Mouse (Mus musculus) MEL (cell line): ENCODE measurements around the gene Zfp560.

Source experiments
- CTCF ChIP-seq, 3 experiments: IDR thresholded peaks in 2 of 3; conservative IDR thresholded peaks in 1 of 3; 2 replicates each; pipeline ENCODE4 v1.5.1; 2011 to 2012; ENCODE audit warnings: low read length in 3 of 3, low read depth in 2 of 3, mild to moderate bottlenecking in 2 of 3, improper control_type of control experiment in 1 of 3, inconsistent platforms in 1 of 3, mixed read lengths in 1 of 3, moderate library complexity in 1 of 3; ENCODE audit not compliant: control insufficient read depth in 1 of 3, insufficient read depth in 1 of 3, poor library complexity in 1 of 3, severe bottlenecking in 1 of 3
- MEF2A ChIP-seq: IDR thresholded peaks from 2 replicates; pipeline ENCODE4 v1.6.1; 2014; ENCODE audit warnings: low read depth, mild to moderate bottlenecking, inconsistent platforms, low read length, improper control_type of control experiment; ENCODE audit not compliant: poor library complexity, insufficient replicate concordance, severe bottlenecking; ENCODE audit errors: extremely low read depth
- MXI1 ChIP-seq: IDR thresholded peaks from 2 replicates; pipeline ENCODE4 v1.6.1; 2011; ENCODE audit warnings: mild to moderate bottlenecking, low read depth, low read length, improper control_type of control experiment
- POLR2A ChIP-seq, 2 experiments: IDR thresholded peaks; 2 replicates each; pipeline ENCODE4 v1.6.1; 2011 to 2012; ENCODE audit warnings: low read length in 2 of 2, mild to moderate bottlenecking in 2 of 2, control low read depth in 1 of 2, improper control_type of control experiment in 1 of 2, low read depth in 1 of 2, moderate library complexity in 1 of 2; ENCODE audit not compliant: control insufficient read depth in 1 of 2, insufficient read depth in 1 of 2, poor library complexity in 1 of 2
- POLR2AphosphoS2 ChIP-seq: IDR thresholded peaks from 2 replicates; pipeline ENCODE4 v1.6.1; 2011; ENCODE audit warnings: low read length, improper control_type of control experiment
- USF1 ChIP-seq: IDR thresholded peaks from 2 replicates; pipeline ENCODE4 v1.6.1; 2014; ENCODE audit warnings: low read depth, mild to moderate bottlenecking, inconsistent platforms, low read length, improper control_type of control experiment, moderate library complexity

DNA sequence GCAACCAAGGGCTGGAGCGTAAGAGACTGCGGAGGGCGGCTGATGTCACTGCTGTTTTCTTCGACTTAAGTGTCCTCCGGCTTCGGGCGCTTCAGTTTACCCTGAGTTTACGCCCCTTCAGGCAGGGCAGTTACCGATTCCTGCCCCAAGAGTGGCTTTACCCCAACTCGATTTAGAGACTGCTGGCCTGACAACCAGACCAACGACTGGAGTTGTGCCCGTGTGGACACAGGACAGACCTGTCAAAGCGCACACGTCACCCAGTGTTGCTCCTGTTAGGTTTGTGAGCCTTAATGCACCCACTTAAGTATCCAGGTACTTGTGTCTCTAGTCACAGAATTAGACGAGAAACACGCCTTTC, 346 bp upstream of the Zfp560 start:
- TF ChIP-seq CTCF (IDR thresholded peaks at IDR 0.05 in 2 of 3, conservative IDR thresholded peaks at IDR 0.05 in 1 of 3; ENCODE audit: control insufficient read depth in 1 of 3, insufficient read depth in 1 of 3, low read depth in 2 of 3, low read length in 3 of 3, poor library complexity in 1 of 3, severe bottlenecking in 1 of 3) (no peak; a peak in 1 of 6 replicates), POLR2A (IDR thresholded peaks at IDR 0.05; ENCODE audit: control insufficient read depth in 1 of 2, insufficient read depth in 1 of 2, low read depth in 1 of 2, low read length in 2 of 2, poor library complexity in 1 of 2) (no peak), USF1 (no peak), MEF2A (no peak), MXI1 (no peak), POLR2AphosphoS2 (no peak)
